Mouse (Mus musculus) brain, embryonic 14.5 days (tissue): Measurements from ENCODE around the gene Calcoco2. TPM values are rescaled to one million over a fixed set of nuclear protein-coding genes. Genes with fewer than 3 reads are reported as not detected.

ENCODE experiments used
- DNase-seq: peaks from one replicate; pipeline ENCODE4 v3.0.0-alpha.2; 2011; ENCODE audit warnings: low read depth
- CTCF ChIP-seq: fragments of 200-500 bp; IDR thresholded peaks from 2 replicates; pipeline ENCODE4 v1.5.1; 2012; ENCODE audit warnings: inconsistent platforms, mild to moderate bottlenecking, moderate library complexity, borderline replicate concordance; ENCODE audit not compliant: insufficient read depth, insufficient read length; ENCODE audit errors: extremely low read depth
- POLR2A ChIP-seq: fragments of 200-500 bp; IDR thresholded peaks from 2 replicates; pipeline ENCODE4 v1.6.1; 2012; ENCODE audit warnings: mild to moderate bottlenecking, inconsistent platforms, borderline replicate concordance; ENCODE audit not compliant: poor library complexity, insufficient read depth, insufficient read length, severe bottlenecking; ENCODE audit errors: extremely low read depth
- polyA plus RNA-seq: library from polyadenylated mRNA; depleted of rRNA; stranded (reverse); fragments of >200 nt; gene quantifications from 2 replicates; pipeline ENCODE4 v1.2.3, GENCODE M21; 2012; rRNA removed

The Calcoco2 gene
- polyA plus RNA-seq, 1 experiment, result not detected

- DNase-seq, result no peak
- TF ChIP-seq POLR2A (no peak), CTCF (no peak)
Measured at GRCm38 (mm10) chr11:96075177-96075508, 36.6 kb downstream of the Calcoco2 start.

- no peak for TF ChIP-seq CTCF
- TF ChIP-seq POLR2A, result no peak
- DNase-seq, result no peak
Measured at GRCm38 (mm10) chr11:96074351-96075176, 37.2 kb downstream of the Calcoco2 start.

- TF ChIP-seq POLR2A (no peak), CTCF (no peak)
- no peak for DNase-seq
Measured at GRCm38 (mm10) chr11:96073295-96073993, 38.3 kb downstream of the Calcoco2 start.

- DNase-seq, result no peak
- TF ChIP-seq CTCF (no peak), POLR2A (no peak)
Measured at GRCm38 (mm10) chr11:96071013-96071412, 40.8 kb downstream of the Calcoco2 start.

- no peak for TF ChIP-seq CTCF
- no peak for TF ChIP-seq POLR2A
- no peak for DNase-seq
Measured at GRCm38 (mm10) chr11:96070353-96070752, 41.4 kb downstream of the Calcoco2 start.

GRCm38 (mm10) chr11:96068231-96068630 lies 43.5 kb downstream of the Calcoco2 start:
- DNase-seq, result no peak
- TF ChIP-seq POLR2A (no peak), CTCF (no peak)

GRCm38 (mm10) chr11:96065215-96065911 lies 46.4 kb downstream of the Calcoco2 start, which contains the start of gene Ube2z:
Gene Ube2z (minus strand): TSS chr11:96065388.
- TF ChIP-seq CTCF (no peak), POLR2A (peak; percentile 85)
- peak; percentile 98 for DNase-seq

GRCm38 (mm10) chr11:96064521-96065214 lies 47.1 kb downstream of the Calcoco2 start:
- peak; percentile 21 for DNase-seq
- no peak for TF ChIP-seq POLR2A
- TF ChIP-seq CTCF, result no peak

- TF ChIP-seq POLR2A (no peak), CTCF (no peak)
Measured at GRCm38 (mm10) chr11:96058309-96058708, 53.5 kb downstream of the Calcoco2 start.

GRCm38 (mm10) chr11:96050854-96051253 lies 60.9 kb downstream of the Calcoco2 start:
- DNase-seq, result no peak
- TF ChIP-seq CTCF (no peak), POLR2A (no peak)

More at GRCm38 (mm10) chr11:96058309-96058708, 53.5 kb downstream of the Calcoco2 start:
- no peak for DNase-seq

- TF ChIP-seq CTCF (no peak), POLR2A (no peak)
- no peak for DNase-seq
Measured at GRCm38 (mm10) chr11:96049939-96050338, 61.8 kb downstream of the Calcoco2 start.

Other genes with a start within 250 kb of the Calcoco2 start
- gene B4galnt2, start 197.1 kb downstream of the Calcoco2 start, polyA plus RNA-seq, result 0.06 TPM in 1 of 2 replicates, not detected in the other
- 11.9 and 13.4 TPM in 2 replicates for gene Igf2bp1, start 106.0 kb downstream of the Calcoco2 start, polyA plus RNA-seq
- gene Gip, start 87.4 kb downstream of the Calcoco2 start, polyA plus RNA-seq, result not detected in 2 replicates
- 52.7 and 60.8 TPM in 2 replicates for gene Snf8, start 77.1 kb downstream of the Calcoco2 start, polyA plus RNA-seq
- 57.9 and 62.6 TPM in 2 replicates for gene Ube2z, start 46.6 kb downstream of the Calcoco2 start, polyA plus RNA-seq
- 312 and 344 TPM in 2 replicates for gene Atp5g1, start 36.3 kb downstream of the Calcoco2 start, polyA plus RNA-seq
- gene Ttll6, start 21.8 kb upstream of the Calcoco2 start, polyA plus RNA-seq, result 0.71 and 0.86 TPM in 2 replicates
- gene Hoxb13, start 82.4 kb upstream of the Calcoco2 start, polyA plus RNA-seq, result not detected in 2 replicates
- 0.04 and 0.06 TPM in 2 replicates for gene Hoxb9, start 159.5 kb upstream of the Calcoco2 start, polyA plus RNA-seq
- gene Hoxb8, start 169.9 kb upstream of the Calcoco2 start, polyA plus RNA-seq, result 0.38 and 19.0 TPM in 2 replicates
- gene Hoxb7, start 174.7 kb upstream of the Calcoco2 start, polyA plus RNA-seq, result 0.11 and 2.4 TPM in 2 replicates
- 0.68 and 14.3 TPM in 2 replicates for gene Hoxb6, start 180.5 kb upstream of the Calcoco2 start, polyA plus RNA-seq
- 3.3 and 43.9 TPM in 2 replicates for gene Hoxb5, start 191.4 kb upstream of the Calcoco2 start, polyA plus RNA-seq
- gene Hoxb4, start 206.3 kb upstream of the Calcoco2 start, polyA plus RNA-seq, result 0.72 and 6.6 TPM in 2 replicates
- gene Hoxb3, start 211.4 kb upstream of the Calcoco2 start, polyA plus RNA-seq, result 4.6 and 41.7 TPM in 2 replicates
- 3.6 and 18.5 TPM in 2 replicates for gene Hoxb2, start 238.6 kb upstream of the Calcoco2 start, polyA plus RNA-seq